Mouse (Mus musculus) liver, embryonic 14.5 days (tissue): ENCODE data around the gene Pitpnm1.

Experiments
- CTCF ChIP-seq: IDR thresholded peaks from 2 replicates; pipeline ENCODE4 v1.5.1; 2016; ENCODE audit warnings: antibody characterized with exemption, low read depth, control low read depth
- EP300 ChIP-seq: IDR thresholded peaks from 2 replicates; pipeline ENCODE4 v1.6.1; 2016; ENCODE audit warnings: antibody characterized with exemption, low read depth

- no peak for TF ChIP-seq CTCF
- TF ChIP-seq EP300 = no peak
These were observed 30.3 kb downstream of the Pitpnm1 start for GRCm38 (mm10) chr19:4130106-4130505.
